Mouse (Mus musculus): ENCODE results near the gene Cpm.
"Not testable (repeated sequence)": the region's sequence is repeated elsewhere in the genome, so short reads cannot be mapped to it uniquely, and the experiment has no call there.

Cpm gene

DNA sequence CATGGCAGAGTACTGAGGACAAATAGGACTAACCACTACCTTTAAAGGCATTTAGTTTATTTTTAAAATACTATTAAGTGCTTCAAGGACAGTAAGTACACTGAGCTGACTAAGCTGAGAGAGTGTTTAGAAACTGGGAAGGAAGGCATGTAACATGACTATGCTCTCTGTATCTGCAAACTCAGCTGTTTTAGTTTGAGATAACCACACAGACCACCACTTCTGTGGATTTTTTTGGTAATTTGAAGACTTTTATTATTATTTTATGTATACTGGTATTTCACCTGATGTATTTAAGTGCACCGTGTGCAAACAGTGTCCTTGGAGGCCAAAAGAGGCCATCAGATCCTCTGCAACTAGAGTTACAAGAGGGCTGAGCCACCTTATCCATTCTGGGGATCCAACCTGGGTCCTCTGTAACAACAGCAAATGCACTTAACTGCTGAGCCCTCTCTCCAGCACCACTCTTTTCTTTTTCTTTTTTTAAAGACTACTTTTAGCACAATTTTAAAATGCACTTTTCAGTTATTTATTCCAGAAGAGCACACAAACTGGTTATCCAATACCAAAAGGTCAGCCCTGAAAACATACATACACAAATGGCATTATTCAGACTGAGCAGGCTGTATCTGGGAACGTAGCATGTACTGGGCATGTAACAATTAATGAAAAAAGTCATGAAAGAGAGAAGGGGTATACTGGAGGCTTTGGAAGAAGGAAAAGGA is 78.0 kb downstream of the Cpm start:
- DNase-seq: no peak

DNA sequence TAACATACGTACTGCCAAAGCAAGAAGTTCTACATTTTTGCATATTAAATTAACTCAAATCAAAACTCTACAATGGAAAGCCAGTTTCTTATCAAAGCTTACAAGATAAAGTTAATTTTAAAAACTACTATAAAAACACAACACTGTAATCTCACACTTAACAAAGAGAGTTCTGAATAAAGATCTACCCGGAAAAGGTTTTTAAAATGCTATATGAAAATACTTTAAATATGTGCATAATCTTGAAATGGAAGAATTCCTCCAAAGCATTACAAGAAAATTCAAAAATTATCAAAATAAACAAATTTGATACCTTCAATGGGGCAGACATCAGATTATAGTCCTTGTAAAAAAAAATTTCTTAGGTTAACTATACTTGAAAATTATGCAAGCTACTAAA is 79.1 kb downstream of the Cpm start:
- DNase-seq: no peak

DNA sequence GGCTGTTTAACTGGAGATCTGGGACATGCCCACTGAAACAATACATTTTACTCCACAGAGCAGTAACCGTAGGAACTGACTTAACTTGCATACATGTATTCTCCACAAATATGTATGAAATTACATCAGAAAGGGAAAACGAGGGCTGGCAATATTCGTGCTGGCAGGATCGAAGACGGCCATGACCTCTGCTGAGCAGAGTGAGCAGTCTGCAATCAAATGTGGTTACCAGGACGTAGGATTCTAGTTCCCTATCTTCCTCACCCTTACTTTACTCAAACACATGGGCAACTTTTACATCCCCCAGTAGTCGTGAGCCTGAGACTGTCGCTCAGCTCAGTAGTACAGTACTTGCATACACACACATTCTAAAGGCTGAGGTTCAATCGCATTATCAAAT is 79.6 kb downstream of the Cpm start:
- DNase-seq: no peak

DNA sequence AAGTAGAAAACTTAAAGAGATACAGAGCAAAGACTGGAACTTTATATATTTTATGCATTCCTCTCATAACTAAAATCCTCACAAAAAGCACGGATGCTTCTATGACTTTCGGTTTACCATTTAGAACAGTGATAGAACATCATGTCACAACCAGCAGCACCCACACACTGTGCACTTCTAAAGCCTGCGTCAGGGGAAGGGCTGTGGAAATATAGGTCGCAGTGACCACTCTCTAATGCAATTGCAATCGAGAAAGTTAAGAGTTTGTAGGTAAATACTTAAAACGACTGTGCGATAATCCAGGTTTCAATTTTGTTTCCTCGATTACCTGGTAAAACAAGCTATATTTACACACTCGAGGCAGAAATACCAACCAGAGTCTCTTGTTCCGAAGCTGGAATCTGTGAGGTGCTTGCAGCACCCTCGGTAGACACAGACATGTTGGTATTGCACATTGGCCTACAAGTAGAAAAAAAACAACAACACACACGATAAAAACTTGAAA is 80.1 kb downstream of the Cpm start:
- no peak for DNase-seq

DNA sequence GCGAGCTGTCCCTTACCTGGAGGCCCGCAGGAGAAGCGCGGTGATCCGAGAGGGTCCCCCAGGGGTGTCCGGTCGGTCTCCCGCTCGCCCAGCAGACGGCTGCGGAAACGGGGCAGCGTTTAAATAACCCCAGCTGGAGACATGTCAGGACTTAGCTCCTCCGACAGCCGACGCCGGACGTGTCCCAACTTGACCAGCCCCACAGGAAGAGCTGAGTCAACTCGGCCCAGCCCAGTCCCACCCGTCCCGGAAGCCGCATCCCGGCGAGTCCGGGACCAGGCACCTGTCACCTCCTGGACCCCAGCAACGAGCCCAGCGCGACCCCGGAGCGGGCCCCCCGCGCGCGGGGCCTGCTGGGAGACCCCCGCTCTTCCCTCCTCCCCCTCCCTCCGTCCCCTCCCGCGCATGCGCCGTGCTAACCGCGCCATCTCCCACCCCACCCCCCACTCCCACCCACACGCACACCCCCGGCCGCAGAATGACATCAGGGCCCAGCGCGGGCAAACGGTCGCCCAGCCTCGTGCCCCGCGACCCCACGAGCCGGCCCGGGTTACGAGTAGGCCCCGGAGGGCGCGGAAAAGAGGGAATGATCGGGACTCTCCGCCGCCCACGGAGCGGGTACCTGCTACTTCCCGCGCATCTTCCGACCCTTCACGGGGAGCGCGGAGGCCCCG is 80.8 kb downstream of the Cpm start:
- DNase-seq: peak; percentile 62

DNA sequence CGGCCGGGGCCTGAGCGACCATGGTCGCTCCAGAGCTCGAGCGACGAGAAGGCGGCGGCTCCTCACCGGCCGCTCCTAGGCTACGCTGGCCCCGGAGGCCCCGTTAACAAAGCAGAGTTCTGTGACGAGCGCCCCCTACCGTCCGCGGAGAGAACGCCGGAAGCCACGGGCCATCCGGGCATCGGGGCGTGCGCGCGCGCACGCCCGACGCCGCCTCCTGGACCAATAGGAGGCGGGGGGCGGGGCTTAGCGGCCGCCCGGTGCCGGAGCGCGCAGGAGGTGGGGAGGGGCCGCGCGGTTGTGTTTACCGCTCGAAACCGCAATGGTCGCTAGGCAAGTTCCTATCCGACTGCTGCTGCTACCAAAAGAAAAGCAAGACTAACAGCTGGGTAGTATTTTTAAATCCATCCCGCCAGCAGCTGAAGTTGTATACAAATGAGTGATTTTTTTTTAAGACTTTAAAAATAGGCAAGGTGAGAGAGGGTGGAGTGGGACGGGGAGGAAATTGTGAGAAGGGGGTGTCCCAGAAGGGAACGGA is 81.4 kb downstream of the Cpm start, which contains the start of gene Mdm2:
TSS of gene Mdm2 (minus strand) at position 155 of the 538 bp plus-strand sequence.
- peak; percentile 94 for DNase-seq

DNA sequence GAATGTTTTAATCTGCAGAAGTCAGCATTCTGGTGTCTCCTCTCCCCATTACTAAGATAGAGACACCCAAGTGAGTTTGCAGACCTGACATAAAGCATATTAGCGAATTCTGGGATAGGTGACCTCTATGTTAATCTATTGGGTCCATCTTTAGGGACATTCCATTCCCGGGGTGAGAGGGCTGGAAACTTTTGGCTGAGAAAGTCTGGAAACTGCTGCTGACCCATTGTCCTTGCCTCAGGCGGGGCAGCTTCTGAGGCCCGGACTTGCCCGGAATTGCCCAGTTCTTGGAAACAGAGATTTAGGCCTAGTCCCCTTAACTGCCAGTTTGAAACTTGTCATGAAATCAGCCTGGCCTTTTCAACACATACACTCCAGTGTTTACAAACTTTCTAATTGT is 82.1 kb downstream of the Cpm start:
- DNase-seq: no peak

DNA sequence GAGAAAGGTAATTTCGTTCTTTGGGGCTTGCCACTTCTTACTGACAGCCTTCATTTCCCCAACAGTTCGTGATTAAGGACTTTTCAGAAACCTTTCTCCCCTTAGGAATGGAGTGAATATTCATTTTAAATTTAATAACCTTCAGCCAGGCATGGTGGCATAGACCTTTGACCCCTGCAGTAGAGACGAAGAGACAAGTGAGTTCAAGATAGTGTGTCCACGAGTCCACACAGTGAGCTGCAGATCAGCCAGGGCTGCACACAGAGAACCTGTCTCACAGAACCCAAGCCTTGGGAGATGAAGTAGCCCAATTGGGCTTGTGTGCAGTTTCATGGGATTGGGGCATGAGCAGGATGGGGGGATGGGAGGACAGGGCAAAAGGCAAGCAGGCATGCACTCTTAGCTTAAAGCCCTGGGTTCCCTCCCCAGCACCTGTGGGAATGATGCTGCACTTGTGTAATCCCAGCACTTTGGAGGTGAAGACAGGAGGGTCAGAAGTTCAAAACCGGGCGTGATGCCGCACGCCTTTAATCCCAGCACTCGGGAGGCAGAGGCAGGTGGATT is 83.0 kb downstream of the Cpm start:
- DNase-seq: no peak

DNA sequence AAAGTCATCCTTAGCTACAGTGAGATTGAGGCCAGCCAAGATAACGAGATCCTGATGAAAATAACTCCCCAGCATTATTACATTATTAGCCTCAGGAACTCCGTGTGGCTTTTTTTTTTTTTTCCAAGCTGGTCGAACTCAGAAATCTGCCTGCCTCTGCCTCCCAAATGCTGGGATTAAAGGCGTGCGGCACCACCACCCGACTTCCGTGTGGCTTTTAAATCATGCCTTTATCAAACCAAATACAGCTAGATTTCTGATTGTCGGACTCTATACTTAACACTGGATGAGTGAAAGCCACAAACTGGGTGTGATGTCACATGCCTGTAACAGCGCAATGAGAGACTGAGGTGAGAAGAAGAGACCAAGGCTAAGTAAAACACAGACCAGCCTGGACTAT is 83.6 kb downstream of the Cpm start:
- DNase-seq: no peak

DNA sequence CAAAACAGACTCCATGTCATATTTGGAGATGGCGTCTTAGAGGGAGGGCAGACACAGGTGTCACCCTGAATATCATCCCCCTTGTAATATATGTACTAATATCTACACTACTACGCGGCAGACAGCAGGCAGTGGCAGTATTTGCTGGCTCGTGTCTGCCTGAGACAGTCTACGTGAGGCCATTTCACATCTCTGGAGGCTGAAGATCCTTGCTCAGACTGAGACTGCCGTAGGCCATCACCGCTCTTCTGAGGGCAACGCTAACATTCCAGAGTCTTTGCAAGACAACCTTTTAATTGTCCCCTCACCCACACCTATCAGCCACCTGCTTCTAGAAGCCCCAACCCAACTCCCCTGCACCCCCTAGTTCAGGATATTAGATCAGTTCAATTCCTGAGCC is 84.2 kb downstream of the Cpm start:
- no peak for DNase-seq

DNA sequence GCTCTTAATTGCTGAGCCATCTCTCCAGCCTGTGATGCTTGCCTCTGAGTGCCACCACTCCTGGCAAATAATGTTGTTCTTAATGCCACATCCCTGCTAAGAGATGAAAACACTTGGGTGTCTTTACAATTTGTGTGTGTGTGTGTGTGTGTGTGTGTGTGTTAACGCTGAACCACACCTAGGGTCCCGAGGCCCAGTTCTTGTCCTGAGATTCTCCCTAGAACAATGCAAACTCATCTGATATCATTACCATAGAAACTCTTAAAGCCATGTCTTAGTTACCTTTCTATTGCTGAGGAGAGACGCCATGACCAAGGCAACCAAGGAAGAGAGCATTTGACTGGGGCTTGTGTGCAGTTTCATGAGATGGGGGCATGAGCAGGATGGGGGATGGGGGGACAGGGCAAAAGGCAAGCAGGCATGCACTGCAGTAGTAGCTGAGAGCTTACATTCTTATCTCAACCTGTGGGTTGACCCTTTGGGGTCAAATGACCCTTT is 84.8 kb downstream of the Cpm start:
- DNase-seq: no peak

DNA sequence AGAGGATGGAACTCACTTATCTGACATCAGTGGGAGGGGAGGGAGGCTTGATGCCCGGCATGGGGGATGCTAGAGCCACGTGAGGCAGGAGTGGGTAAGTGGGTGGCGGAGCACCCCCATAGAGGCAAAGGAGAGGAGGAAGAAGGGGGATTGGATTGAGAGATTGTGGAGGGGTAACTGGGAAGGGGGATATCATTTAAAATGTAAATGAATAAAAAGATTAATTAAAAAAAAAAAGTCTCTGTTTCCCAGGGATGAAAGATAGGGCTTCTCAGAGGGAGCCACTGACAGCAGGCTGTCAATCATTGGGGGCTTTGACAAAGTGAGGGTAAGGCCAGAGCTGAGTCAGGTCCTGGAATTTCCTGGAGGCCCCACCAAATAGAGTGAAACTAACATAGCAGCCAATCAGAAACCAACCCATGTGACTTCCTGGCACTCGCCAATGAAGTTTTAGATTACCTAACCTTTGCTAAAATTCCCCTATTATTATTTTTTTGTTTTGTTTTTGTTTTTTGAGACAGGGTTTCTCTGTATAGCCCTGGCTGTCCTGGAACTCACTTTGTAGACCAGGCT is 85.7 kb downstream of the Cpm start:
- DNase-seq: no peak

DNA sequence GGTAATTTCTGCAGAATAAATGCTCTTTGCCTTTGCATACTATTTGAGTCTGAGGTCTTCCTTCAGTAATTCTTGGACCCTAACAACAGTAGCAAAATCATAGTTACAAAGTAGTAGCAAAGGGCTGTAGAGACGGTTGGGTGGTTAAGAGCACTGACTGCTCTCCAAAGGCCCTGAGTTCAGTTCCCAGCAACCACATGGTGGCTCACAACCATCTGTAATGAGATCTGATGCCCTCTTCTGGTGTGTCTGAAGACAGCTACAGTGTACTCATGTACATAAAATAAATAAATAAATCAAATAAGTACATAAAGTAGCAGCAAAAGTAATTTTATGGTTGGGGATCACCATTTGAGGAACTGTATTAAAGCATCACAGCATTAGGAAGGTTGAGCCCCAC is 86.4 kb downstream of the Cpm start:
- DNase-seq: not testable (repeated sequence)

DNA sequence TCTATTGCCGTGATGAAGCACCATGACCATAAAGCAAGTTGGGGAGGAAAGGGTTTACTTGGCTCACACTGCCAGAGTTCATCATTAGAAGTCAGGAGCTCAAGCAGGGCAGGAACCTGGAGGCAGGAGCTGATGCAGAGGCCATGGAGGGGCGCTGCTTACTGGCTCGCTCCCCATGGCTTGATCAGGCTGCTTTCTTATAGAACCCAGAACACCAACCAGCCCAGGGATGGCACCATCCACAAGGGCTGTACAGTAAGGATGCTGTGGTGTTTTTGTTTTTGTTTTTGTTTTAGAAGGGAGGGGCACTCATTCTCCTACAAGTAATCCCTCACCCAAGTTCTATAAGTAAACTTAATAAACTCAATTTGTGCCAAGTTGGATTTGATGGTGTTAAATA is 87.4 kb downstream of the Cpm start:
- no peak for DNase-seq

DNA sequence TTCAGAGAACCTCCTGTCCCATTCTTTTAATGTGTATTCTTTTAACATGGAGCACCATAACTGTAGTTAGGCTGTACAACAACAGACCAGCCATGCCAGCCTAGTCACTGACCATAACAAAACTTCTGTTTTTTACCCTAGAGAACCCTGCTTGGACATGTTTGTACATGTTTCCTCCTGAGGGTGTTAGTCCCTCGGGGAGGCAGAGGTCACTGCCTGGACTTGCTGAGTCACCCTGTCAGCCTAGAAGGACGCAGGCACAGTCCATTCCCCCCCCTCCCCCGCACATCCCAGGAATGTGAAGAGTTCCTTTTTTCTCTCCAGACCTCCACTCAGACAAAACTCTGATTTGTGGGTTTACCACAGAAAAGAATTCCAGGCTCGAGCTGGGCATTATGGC is 88.3 kb downstream of the Cpm start:
- no peak for DNase-seq

DNA sequence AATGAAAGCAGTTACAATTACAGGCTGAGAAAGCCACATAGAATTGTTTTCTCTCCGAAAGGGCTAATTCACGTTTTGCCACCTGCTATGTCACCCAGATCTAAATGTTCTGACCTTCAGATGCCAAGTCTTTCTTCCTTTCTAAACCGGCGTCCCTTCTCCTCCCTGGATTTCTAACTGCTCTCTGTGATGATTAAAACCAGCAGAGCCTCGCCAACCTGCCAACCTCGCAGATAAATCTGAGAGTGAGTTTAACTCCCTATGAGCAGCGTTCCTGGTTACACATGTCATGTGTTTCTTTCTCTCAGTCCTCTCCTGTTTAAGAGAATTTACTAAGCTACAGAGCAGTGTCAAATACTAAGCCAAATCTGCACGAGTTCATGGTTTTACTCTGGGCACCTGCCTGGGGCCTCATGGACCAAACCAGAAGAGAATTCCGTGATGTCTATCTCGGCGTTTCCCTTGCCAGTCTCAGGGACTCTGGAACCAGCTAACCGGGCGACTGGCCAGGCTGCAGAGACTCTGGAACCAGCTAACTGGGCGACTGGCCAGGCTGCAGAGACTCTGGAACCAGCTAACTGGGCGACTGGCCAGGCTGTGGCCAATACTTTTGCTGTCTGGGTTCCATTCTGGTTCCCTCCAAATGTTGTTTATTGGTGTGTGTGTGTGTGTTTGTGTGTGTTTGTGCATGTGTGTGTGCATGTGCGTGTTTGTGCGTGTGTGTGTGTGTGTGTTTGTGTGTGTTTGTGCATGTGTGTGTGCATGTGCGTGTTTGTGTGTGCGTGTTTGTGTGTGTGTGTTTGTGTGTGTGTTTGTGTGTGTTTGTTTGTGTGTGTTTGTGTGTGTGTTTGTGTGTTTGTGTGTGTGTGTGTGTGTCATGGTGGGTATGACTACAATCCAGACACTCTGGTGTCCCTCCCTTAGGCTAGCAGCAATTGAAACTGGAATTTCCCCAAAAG is 89.1 kb downstream of the Cpm start:
- peak; percentile 46 for DNase-seq

DNA sequence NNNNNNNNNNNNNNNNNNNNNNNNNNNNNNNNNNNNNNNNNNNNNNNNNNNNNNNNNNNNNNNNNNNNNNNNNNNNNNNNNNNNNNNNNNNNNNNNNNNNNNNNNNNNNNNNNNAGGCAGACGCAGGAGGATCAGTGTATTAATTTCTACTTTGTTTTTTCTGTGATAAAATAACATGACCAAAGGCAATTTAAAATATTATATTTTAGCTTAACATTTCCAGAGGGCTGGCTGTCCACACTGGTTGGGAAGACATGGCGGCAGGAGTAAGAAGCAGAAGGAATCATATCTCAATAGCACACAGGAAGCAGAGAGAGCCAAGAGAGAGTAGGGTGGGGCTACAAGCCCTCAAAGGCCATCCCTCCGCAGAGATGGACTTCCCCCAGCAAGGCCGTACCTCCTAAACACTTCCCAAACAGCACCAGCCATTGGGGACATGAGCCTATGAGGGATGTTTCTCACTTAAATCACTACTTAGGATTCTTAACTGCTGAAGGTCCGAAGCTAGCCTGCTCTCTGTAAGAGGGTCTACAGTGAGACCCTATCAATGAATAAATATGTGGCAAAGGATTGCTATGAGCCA is 94.9 kb downstream of the Cpm start:
- DNase-seq: no peak

DNA sequence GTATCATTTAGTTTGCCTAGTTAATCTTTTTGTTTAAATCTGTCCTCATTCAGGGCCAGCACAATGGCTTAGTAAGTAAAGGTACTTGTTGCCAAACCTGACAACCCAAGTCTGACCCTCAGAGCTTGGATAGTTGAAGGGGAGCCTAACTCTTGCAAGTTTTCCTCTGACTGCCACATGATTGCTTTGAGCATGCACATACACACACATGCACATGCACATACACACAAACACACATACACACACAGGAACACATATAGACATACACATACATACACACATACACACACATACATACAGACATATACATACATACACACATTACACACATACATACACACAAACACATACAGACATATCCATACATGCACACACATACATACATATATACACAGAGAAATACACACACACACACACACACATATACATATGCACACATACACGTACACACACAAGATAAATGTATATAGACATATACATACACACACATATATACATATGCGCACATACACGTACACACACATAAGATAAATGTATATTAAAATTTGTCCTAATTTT is 95.6 kb downstream of the Cpm start:
- no peak for DNase-seq

DNA sequence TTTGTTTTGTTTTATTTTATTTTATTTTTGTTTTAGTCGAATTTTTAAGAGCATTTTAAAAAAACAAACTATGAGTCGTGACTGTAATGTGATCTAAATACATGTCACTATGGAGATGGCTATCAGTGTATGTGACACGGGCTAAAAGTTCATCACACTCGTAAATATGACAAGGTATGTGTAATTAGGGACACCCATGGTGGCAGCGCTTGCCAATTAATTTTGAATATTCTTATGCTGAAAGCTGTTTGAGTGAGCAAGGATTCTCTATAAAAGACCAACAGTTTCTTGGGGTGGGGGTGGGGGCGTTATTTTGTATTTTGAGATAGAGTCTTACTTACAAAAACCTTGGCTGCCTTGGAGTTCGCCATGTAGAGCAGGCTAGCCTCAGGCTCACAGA is 96.4 kb downstream of the Cpm start:
- no peak for DNase-seq

DNA sequence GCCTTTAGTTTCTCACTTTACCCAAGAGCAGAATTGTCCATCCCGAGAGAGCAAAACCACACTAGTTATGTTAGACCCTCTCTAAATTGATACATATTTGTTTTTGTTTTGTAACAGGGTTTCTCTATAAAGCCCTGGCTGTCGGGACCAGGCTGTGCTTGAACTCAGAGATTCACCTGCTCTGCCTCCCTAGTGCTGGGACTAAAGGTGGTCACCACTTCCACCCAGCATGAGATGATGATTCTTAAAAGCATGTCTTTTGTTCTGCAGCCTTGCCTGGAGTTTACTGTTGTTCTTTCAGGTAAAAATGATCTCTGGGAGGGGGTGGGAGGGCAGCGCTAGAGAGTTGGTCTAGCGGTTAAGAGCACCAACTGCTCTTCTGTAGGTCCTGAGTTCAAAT is 97.0 kb downstream of the Cpm start:
- no peak for DNase-seq

DNA sequence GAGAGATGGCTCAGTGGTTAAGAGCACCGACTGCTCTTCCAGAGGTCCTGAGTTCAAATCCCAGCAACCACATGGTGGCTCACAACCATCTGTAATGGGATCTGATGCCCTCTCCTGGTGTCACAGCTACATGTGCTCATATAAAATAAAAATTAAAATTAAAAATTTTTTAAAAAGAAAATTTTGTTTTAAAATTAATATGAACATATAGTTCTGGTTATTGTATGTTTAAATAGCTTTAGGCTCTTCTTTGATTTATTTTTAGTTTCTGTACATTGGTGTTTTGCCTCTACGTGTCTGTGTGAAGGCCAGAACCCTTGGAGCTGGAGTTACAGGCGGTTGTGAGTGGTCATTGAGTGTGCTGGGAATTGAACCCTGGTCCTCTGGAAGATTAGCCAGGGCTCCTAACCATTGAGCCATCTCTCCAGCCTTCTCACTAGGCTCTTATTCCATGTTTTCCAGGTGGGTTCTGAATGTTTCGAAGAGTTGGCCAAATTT is 97.6 kb downstream of the Cpm start:
- DNase-seq: no peak
